Mouse (Mus musculus) macrophage (primary cell): ENCODE measurements around the gene Pmepa1. TPM values are rescaled to one million over a fixed set of nuclear protein-coding genes. Genes with fewer than 3 reads are reported as not detected.

Source experiments
- H3K27ac ChIP-seq: fragments of 350-480 bp; formaldehyde crosslinking; 2 replicates; pipeline ENCODE4 v1.9.0; 2021
- H3K36me3 ChIP-seq: fragments of 350-480 bp; formaldehyde crosslinking; 2 replicates; pipeline ENCODE4 v1.9.0; 2021; ENCODE audit errors: inconsistent target
- H3K4me3 ChIP-seq: fragments of 350-480 bp; formaldehyde crosslinking; 2 replicates; pipeline ENCODE4 v1.9.0; 2021; ENCODE audit errors: inconsistent target
- H3K79me2 ChIP-seq: fragments of 350-480 bp; formaldehyde crosslinking; 2 replicates; pipeline ENCODE4 v1.9.0; 2021; ENCODE audit errors: inconsistent target
- WGBS: methylation state at CpG from one replicate; pipeline ENCODE4 v1.1.7; 2026; ENCODE audit warnings: inconsistent platforms; ENCODE audit not compliant: missing documents; 5-methylcytosine and 5-hydroxymethylcytosine counted together
- polyA plus RNA-seq: library from polyadenylated mRNA; stranded (reverse); fragments of 250-400 nt; gene quantifications from 3 replicates; pipeline ENCODE4 v1.2.4, GENCODE M21; 2018; ENCODE audit warnings: inconsistent platforms
- total RNA-seq, 78 experiments: library from RNA; depleted of rRNA; stranded (reverse); fragments of 250-400 nt; gene quantifications; 1 replicate in 9 of 78; 2 replicates in 24 of 78; 3 replicates in 43 of 78; 4 replicates in 2 of 78; pipeline ENCODE4 v1.2.4; 2018; ENCODE audit warnings: inconsistent platforms in 56 of 78

Pmepa1 gene
- 10 to 100 TPM in 1 of 26 experiments, 1 to 10 TPM in 1, under 1 TPM in 2, not detected in 22; 0.62 to 11.6 (median 1.6) TPM for total RNA-seq (2018; cell fraction: chromatin; rRNA removed)
- under 1 TPM in 19 of 26 experiments, not detected in 7; 0.03 to 0.43 (median 0.09) TPM for total RNA-seq (2018; cell fraction: cytosol; rRNA removed)
- total RNA-seq (2018; cell fraction: nucleus; rRNA removed): 1 to 10 TPM in 1 of 26 experiments, under 1 TPM in 7, not detected in 18; 0.11 to 1.3 (median 0.30) TPM
- polyA plus RNA-seq: 0.32 to 0.33 TPM in 2 of 3 replicates, not detected in the other

DNA sequence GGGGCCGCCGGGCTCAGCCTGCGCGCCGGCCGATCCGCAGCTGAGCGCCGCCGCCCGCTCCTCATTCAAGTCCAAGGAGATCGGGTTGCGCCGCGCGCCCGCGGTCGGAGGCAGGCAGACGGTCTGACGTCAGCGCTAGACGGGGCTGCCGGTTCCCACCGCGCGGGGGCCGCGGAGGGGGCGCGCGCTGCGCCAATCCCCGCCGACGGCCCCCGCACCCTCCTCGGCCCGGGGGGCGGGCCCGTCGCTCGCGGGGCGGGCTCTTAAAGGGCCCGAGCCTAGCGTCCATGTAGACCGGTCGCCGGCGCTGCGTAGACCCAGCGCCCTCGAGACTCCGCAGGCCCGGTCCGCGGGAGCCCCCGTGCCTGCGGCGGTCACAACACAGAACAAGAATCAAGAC lies at the start of gene Pmepa1:
Gene Pmepa1, minus strand, starts transcription at position 125 of the 400 bp plus-strand sequence.
- under 1% methylated on average over 56 of the region's 61 CpGs for WGBS
- Histone ChIP-seq H3K4me3 (no peak within 1 kb of the TSS), H3K27ac (no peak within 1 kb of the TSS)

DNA sequence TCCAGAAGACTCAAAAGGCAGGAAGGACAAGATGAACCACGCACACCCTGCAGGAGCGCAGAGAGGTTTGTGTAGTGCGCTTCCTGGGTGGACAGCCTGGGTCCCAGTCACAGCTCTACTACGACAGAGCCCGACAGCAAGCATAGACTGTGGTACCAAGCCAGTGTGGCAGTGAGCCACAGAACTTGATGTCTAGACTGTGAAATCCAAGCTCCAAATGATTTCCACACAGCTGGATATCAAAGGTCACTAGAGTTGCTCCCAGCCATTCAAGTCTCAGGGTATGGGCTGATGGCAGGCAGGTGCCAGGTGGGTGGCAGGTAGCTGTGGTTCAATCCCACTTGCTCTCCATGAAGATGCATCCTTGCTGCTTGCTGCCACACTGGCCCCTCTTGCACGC lies 45.4 kb upstream of the Pmepa1 start:
- H3K27ac ChIP-seq: no peak overlapping the region
- H3K79me2 ChIP-seq: no peaks in the 10 kb centered on the region
- WGBS: 95% methylated on average over 6 of the region's 6 CpGs
- H3K36me3 ChIP-seq: no peaks in the 10 kb centered on the region
- no peak overlapping the region for H3K4me3 ChIP-seq

More for the DNA sequence above, at the start of gene Pmepa1:
- Histone ChIP-seq H3K79me2 (no peaks in the 10 kb centered on the region; the same call in 1 of the 2 replicates), H3K36me3 (no peaks in the 10 kb centered on the region)

DNA sequence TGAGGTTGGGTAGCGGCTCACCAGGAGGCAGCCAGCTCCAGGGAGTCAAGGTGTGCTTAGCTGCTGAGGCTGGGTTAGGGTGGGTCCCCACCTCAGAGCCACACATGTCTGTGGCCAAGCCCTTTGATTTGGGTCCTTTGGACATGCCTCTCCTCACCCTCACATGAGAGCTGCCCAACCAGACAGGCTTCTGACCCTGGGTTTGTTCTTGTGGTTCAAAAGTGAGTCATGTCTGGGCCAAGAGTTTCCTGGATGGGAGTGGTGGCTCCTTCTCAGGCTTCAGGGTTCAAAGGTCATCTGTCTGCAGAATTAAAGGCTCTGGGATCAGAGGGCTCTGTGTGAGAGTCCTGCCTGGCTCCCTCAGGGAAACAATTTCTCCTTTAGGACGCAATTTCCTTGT lies 44.9 kb upstream of the Pmepa1 start:
- Histone ChIP-seq H3K79me2 (no peaks in the 10 kb centered on the region), H3K27ac (no peak overlapping the region), H3K36me3 (no peaks in the 10 kb centered on the region), H3K4me3 (no peak overlapping the region)
- 95% methylated on average over 2 of the region's 2 CpGs for WGBS

DNA sequence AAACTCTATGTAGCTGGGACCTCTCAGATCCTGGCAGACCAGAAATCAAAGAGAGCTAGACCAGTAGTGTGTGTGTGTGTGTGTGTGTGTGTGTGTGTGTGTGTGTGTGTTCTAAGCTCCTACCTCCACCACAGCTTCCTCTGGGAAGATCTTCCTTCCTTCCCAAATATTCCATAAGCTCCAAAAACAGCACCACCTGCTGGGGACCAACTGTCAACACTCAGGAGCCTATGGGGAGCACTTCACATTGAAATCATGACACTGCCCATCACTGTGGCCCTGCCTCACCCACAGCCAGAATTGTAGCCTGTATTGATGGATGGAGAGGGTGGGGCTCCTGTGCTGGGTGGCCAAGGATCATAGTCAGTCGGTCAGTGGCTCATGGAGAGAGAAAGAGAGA lies 38.0 kb upstream of the Pmepa1 start:
- WGBS: no CpG with 5 or more reads among the region's 1 CpGs
- no peaks in the 10 kb centered on the region for H3K79me2 ChIP-seq

DNA sequence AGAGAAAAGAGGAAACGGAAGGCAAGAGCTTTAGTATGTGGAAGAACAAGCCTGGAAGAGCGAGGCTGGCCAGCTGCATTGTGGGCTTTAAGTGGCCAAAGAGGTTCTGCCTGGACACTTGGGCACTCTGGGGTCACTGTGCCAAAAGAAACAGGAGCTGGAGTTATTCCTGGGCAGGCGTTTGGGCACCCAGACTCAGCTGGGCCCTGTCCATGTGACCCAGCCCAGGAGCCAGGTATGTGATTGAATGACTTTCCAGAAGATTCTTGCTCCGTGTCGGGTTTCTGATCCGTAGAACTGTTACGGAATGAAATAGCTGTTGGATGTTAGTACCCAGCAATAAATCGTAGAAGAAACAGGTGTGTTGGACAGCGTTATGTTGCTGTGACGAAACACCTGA lies 32.2 kb upstream of the Pmepa1 start:
- no peak overlapping the region for H3K27ac ChIP-seq
- no peak overlapping the region for H3K4me3 ChIP-seq
- H3K36me3 ChIP-seq: no peaks in the 10 kb centered on the region
- 89% methylated on average over 10 of the region's 10 CpGs for WGBS
- H3K79me2 ChIP-seq: no peaks in the 10 kb centered on the region

More for the DNA sequence above, 38.0 kb upstream of the Pmepa1 start:
- Histone ChIP-seq H3K36me3 (no peaks in the 10 kb centered on the region), H3K27ac (no peak overlapping the region), H3K4me3 (no peak overlapping the region)

DNA sequence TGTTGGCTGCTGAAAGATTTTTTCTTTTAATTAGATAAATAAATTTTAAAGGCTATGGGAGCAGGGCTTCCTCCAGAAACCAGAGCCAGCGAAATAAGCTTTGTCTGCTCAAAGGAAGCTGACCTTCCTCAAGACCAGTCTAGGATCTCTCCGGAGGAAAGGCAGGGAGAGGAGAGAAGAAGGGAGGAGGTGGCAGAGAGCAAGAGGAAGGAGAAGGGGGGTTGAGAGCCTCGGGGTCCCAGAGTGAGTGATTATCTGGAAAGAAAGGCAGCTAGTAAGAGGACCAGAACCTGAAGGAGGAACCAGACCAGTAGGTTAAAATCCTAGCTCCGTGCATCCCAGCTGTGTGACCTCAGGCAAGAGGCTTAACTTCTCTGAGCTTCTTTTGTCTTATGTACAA lies 31.7 kb upstream of the Pmepa1 start:
- H3K79me2 ChIP-seq: no peaks in the 10 kb centered on the region
- no peaks in the 10 kb centered on the region for H3K36me3 ChIP-seq
- WGBS: 6% methylated on average over 4 of the region's 4 CpGs
- H3K4me3 ChIP-seq: no peak overlapping the region
- no peak overlapping the region for H3K27ac ChIP-seq

DNA sequence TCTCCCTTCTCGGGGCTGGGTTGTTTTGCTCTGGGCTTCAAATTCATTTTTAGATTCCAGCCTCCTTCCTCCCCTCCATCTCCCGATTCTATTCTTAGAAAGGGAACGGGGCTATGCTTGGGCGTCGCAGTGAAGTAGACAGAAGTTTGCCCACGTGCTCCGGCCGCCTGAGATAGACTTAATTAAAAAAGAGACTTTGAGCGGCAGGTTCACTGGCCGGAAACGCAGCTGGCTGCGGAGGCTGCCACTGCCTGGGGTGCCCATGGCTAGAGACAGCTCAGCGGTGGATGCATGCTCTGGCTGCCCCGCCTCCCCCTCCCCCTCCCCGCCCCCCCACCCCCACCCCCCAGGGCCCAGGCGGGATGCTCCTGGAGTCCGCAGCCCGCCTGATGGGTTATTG lies 31.2 kb upstream of the Pmepa1 start:
- H3K36me3 ChIP-seq: no peaks in the 10 kb centered on the region
- no peak overlapping the region for H3K4me3 ChIP-seq
- WGBS: 7% methylated on average over 10 of the region's 18 CpGs
- H3K79me2 ChIP-seq: no peaks in the 10 kb centered on the region
- no peak overlapping the region for H3K27ac ChIP-seq

DNA sequence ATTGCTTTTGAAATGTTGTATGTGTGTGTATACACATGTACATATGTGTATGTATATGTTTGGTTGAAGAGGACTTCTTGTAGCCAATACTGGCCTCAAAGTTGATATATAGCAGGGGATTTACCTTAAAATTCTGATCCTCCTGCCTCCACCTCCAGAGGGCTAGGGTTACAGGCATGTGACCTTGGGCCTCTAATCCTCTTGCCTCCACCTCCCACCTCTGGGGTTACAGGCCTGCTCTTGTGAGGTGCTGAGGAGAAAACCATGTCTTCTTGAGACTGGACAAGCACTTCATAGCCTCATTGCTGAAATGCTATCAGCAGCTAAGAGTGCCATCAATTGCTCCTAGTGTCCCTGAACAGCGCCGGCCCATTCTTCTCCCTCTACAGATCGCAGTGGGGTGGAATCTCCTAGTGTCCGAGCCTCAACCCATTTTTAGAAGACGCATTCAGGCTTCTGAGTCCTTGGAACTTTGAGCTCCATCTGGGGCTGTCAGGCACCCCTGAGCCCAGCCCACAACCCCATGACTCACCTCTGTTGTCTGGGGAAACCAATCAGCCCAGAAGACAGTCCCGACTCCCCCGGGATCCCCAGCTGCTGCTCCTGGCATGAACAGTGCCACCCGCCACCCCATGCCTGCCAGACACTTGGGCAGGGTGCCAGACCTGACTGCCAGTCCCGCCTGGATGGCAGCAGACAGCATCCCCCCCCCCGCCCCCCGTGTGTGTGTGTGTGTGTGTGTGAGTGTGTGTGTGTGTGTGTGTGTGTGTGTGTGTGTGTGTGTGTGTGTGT lies 30.6 kb upstream of the Pmepa1 start:
- no peaks in the 10 kb centered on the region for H3K36me3 ChIP-seq
- WGBS: 63% methylated on average over 8 of the region's 11 CpGs
- H3K4me3 ChIP-seq: no peak overlapping the region
- H3K27ac ChIP-seq: no peak overlapping the region
- no peaks in the 10 kb centered on the region for H3K79me2 ChIP-seq

DNA sequence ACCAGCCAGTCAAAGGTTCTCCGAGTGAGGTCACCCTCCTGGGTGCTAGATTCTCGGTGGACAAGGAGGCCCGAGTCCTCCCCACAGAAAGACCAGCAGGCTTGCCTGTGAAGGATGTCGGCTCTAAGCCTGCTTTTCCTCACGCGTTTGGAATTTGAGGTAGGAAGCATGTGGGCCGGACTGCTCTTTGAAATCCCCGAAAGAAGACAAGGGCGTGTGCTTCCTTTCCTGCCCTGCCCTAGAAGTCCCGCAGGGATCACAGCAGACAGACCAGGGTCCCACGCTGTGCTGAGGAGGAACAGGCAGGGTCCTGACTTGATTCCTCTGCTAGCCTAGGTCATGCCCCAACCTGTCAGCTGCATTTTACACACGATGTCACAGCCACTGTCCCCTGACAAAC lies 28.7 kb upstream of the Pmepa1 start:
- Histone ChIP-seq H3K79me2 (no peaks in the 10 kb centered on the region), H3K27ac (no peak overlapping the region), H3K4me3 (no peak overlapping the region), H3K36me3 (no peaks in the 10 kb centered on the region)
- 83% methylated on average over 12 of the region's 12 CpGs for WGBS

DNA sequence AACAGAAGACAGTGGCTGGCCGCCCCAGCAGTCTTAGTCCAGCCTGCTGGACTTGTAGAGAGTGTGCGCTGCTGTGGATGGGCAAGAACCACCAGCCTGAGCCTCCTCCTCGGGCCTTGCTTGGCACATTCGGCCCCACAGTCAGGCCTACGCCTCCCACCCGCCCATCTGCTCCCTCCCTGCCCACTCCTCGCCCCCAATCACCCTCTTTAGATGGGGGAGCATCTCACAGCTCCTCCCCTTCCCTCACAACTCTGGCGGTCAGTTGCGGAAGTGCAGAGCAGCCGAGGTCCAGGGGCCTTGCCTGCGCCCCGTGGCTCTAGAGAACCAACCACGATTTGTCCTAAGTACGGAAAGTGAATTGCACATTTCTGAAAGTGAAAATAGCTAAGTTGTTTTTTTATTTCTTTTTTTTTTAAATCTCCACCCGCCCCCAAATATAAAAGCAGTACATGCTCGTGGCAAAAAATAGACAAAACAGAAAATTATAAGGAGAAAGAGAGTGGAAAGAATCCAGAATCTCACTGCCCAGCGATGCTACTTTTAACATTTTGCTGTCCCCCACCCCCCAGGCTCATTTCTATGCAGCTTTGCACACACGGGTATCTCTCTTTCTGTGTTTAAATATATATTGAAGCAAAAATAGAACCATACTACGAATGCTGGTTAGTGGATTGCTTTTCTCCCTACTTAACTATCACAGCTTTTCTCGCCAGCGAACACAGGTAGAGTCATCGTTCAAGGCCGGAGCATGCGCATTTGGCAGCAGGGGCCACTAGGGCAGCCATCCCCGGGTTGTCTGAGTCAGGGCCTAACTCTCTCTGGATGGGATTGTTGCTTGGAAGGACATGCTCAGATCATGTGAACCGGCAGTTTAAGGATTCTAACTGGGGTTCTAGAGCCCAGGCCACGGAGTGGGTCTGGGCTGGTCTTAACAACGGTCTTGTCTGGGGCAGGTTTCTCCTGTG lies 24.6 kb upstream of the Pmepa1 start:
- WGBS: 73% methylated on average over 28 of the region's 28 CpGs
- Histone ChIP-seq H3K79me2 (no peaks in the 10 kb centered on the region), H3K36me3 (no peaks in the 10 kb centered on the region), H3K27ac (no peak overlapping the region), H3K4me3 (no peak overlapping the region)

DNA sequence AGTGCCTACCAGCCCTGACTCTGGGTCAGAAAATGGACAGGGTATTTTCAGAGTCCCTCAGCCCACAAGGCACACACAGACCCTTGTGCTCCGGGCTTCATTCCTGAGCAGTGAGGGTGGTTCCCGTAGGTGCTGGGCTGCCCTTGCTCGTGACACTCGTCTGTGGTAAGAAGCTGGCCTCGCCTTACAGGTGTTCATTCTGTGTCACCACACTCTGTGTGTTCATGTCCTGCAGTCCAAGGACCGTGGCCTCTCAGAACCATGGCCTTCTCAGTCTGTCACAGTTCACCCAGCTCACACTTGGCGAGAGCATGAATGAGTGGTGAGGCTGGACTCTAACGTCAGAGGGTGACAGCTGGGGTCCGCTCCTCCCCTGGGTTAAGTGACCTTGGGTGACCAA lies 20.1 kb upstream of the Pmepa1 start:
- whole genome bisulfite sequencing: 93% methylated on average over 9 of the region's 9 CpGs
- Histone ChIP-seq H3K27ac (no peak overlapping the region), H3K36me3 (no peaks in the 10 kb centered on the region), H3K79me2 (no peaks in the 10 kb centered on the region), H3K4me3 (no peak overlapping the region)

DNA sequence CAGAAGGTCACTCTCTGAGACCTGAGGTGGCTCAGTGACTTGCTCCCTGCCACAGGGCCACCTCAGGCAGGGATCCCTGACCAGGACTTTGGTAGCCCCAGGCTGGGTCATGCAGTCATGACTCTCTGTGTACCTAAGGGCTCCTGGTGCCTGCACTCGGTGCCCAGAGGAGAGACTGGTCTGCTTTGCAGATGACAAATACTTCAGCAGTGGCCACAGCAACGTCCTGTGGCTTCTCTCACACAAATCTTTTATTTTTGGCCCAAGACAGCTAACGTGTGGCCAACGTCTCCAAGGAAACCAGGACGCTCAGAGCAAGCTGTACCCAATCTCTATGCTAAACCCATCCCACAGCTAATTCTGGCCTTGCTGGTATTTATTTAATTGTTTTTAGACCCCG lies 16.7 kb upstream of the Pmepa1 start:
- H3K4me3 ChIP-seq: no peak overlapping the region
- no peaks in the 10 kb centered on the region for H3K79me2 ChIP-seq
- H3K36me3 ChIP-seq: no peaks in the 10 kb centered on the region
- H3K27ac ChIP-seq: no peak overlapping the region
- WGBS: 37% methylated on average over 6 of the region's 6 CpGs

DNA sequence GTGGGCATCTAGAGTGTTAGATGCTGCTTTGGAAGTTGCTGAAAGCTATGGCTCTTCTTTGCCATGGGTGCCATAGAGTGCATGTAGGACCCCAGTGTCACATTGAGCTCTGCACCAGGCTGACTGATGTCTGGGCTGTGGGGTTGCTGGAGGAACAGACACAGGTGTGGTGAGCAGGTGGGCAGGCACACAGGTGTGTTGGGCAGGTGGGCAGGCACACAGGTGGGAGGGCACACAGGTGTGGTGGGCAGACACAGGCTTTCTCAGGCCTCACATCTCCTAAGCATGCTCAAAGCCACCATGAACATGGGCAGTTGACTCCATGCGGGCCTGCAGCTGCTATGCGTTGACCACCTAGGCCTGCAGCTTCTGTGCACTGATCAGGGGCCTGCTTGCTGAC lies 16.2 kb upstream of the Pmepa1 start:
- H3K79me2 ChIP-seq: no peaks in the 10 kb centered on the region
- H3K27ac ChIP-seq: no peak overlapping the region
- 95% methylated on average over 2 of the region's 2 CpGs for WGBS
- no peaks in the 10 kb centered on the region for H3K36me3 ChIP-seq
- H3K4me3 ChIP-seq: no peak overlapping the region

DNA sequence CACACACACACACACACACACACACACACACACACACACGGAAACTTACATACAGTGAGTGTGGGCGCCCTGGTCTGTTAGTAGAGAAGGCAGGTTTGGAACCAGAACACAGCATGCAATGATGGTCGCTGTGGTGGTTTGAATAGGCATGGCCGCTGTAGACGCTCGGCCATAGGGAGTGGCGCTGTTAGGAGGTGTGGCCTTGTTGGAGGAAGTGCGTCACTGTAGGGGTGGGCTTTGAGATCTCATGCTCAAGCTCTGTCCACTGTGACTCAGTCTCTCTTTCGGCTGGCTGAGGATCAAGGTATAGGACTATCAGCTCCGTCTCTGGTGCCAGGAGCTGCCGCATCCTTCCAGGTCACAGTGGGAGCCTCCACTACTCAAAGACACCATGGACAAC lies 14.6 kb upstream of the Pmepa1 start:
- Histone ChIP-seq H3K4me3 (no peak overlapping the region), H3K36me3 (no peaks in the 10 kb centered on the region), H3K79me2 (no peaks in the 10 kb centered on the region), H3K27ac (no peak overlapping the region)
- 95% methylated on average over 10 of the region's 11 CpGs for WGBS
